Mouse (Mus musculus) thymus, postnatal 10 days (tissue): Measurements from ENCODE around the gene Btbd3.

ENCODE experiments used
- DNase-seq, 2 experiments: peaks; one replicate each; pipeline ENCODE4 v3.0.0; 2021; ENCODE audit warnings: low spot score in 2 of 2

Btbd3 gene

DNA sequence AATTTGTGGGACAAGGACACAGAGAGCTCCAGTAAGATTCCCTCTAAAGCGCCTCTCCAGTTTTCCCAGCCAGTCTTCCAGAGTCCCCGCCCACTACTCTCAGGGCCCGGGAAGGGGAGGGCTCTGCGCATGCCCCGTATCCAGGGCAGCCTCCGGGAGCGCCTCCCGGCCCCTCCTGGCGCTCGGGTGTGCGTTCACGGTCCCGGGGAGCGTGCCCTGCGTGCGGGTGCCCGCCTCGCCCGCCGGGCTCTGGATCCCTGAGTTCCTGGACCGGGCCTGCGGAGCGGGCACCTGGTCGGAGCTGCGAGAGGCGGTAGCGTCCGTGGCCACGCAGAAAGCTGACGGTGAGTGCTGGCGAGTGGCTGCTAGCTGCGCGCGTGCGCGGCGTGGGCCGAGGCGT is at the start of gene Btbd3:
TSS of gene Btbd3 (plus strand) at position 155 of the 400 bp plus-strand sequence.
- peak; percentile 28 to 38 for DNase-seq

DNA sequence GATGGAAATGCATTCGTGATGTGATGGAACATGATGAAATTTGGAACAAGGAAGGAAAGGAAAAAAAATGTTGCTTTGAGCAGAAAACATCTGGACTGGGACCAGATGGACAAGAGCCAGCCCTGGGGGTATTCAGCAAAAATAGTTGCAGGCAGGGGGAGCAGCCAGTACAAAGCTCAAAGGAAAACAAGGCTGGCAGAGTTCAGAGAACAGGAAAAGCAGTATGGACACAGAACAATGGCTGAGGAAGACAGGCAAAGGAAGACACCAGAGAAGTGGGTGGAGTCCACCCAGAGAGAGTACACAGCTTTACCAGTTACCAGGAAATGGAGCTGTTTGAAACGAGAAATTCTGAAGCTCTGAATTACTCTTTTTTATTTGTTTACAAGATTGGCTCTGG is 40.8 kb upstream of the Btbd3 start:
- DNase-seq = no peak

DNA sequence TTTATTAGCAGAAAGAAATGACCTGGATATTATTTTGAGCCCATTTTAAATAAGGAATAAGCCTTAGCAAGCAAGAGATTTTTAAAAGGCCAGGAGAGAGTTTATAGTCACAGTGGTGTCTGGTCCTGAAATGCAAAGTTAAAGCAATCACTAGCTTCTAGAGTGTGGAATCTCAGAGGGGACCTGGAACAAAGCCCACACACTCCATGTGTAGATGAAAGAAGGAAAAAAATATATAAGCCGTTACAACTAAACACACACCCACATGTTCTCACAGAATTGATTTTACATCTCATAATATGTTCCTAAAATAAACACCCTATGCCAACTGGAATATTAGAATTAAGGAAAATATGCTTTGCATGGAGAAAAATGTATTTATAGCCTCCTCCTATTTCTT is 36.1 kb upstream of the Btbd3 start:
- no peak for DNase-seq

DNA sequence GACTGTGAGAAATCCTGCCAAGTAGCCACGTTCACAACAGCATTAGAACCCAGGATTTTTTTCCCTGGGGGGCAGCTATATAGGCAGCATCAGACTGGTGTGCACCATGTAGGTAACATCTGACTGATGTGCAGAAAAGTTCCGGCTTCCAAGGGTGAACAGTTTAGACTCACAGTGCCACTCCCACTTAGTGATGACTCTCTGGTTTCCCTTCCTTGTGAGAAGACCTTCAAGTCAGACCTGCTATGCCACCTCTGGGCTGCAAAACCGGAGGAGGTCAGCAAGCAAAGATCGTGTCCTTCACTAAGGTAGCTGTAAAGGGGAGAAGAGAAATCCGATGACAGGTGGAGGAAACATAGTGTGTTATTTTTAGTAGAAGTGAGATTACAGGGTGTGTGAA is 24.1 kb upstream of the Btbd3 start:
- DNase-seq = no peak

DNA sequence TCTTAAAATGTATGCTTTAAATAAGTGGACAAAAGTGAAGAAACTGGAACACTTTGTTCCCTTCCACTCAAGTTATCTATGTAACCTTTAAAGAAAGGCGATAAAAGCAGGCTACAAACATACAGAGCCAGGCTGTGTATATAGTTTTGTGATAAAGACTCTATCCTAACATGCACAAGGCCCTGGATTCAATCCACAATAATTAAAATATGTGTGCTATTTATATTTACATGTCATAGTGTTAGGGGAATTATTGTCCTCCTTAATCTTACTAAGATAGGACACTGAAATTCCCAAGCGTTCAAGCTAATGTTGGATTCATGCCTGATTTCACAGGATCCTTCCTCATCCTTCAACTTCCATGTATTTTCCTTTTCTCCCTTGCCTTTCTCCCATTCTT is 20.2 kb upstream of the Btbd3 start:
- no peak for DNase-seq

DNA sequence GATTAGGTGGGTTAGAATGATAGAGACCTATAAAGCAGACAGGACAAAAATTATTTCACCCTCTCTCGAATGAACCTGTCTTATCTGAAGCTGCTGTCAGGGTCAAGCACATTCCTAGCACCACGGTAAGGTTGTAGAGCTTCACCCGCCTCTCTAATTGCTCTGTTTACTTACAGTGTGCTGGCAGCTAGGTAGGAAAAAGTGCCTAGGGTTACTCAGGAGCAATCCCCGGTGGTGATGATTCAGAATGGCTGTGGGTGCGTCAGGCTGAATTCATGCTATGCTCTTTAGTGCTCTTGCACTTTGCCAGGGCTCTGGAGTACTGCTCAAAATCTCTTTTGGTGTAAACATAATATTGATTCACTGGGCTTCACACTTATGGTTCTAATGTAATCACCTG is 13.9 kb upstream of the Btbd3 start:
- DNase-seq = no peak

DNA sequence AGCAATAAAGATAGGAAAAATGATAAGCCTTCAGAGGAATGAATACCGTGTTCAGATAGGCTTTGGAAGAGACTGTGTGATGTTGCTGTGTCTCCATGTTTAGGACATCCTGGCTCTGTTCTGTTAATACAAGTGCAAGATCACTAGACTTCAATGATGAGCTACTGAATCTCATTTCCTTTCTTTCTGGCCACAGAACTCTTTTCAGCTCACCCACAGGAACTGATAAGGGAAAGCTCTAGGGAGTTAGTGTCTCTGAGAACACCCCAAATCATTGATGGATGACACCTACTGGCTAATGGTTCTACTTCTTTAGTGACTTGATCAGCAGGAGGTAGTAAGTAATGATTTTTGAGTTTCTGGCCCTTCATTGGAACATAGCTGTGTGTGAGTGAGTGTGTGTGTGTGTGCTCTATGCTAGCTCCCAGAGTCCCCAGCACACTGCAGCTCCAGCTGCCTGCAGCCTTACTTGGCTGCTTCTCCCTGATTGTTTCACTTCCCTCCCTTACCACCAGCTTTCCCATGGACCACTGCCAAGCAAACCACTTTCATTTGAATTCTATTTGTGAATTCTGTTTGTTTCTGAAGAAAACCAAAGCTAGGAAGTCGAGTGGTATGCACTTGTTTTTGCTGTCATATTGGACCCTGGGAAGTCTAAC is 10.6 kb upstream of the Btbd3 start:
- no peak for DNase-seq

DNA sequence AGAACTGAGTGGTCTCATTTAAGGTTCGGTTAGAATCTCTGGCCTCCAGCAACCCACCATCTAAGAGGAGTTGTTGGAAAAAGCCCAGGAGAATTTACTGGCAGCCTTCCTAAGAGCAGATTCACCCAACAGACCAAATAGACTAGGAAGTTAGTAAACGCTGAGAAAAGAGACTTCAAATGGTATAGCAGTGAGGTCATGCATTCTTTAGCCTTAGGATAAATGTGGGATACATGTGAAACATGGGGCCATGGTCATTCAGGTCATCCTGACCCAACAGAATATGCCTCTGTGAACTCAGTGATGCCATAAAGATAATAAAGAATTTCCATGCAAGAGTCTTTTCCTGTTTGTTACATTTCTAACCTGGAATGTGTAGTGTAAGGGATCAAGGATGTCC is 8.4 kb upstream of the Btbd3 start:
- no peak for DNase-seq

DNA sequence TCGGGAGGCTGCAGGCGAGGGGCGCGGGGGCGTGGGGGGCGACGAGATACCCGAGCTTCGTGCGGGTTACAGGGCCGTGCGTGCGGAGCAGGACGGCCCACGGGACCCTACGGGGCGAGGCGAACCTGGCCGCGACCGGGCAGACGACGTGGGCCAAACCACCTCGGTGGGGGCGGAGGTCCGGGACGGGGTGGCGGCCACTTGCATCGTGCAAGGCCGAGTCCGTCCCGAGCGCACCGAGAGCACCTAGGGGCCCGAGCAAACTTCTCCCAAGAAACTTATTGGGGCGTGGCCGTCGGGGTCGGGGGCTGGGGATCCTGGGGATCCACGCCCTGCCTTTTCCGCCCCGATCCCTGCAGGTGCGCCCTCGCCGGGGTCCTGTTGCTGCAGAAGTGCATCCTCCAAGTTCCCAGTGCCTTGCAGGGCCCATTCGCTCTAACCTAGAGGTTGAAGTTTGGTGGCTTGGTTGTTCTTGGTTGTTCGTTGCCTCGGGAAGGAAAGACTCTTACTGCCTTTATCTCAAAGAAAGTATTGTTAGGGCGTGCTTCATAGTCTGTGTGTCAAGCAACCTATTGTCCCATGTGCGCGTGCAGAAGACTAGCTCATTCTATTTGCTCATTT is 596 bp downstream of the Btbd3 start:
- peak; percentile 25 to 35 for DNase-seq

DNA sequence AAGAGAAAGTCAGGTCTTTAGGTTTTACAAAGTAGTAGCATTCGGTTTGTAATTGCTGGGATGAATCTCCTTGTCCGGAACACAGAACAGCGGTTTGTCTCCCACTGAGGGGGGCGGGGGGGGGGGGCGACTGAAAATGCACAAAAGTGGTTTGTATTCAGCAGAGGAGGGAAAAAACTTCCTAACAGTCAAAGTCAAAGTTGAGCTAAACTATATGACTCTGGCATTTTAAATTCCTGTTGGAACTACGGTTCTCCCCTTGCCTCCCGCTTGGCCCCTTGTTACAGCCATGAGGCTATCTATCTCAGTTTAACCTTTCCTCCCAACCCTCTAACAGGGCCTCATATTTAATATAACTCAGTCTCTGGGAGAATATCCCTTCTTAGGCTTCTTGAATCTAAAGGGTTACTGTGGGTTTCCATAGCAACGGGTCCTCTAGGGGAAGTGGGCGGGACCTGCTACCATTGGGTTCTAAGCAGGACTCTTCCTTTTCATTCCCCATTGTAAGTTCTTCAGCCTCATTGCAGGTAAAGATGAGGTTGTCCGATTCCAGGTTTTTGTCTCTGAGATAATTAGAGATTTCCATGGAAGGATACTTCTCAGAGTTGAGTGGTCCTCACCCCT is 1.4 kb downstream of the Btbd3 start:
- DNase-seq = peak; percentile 32 to 72

DNA sequence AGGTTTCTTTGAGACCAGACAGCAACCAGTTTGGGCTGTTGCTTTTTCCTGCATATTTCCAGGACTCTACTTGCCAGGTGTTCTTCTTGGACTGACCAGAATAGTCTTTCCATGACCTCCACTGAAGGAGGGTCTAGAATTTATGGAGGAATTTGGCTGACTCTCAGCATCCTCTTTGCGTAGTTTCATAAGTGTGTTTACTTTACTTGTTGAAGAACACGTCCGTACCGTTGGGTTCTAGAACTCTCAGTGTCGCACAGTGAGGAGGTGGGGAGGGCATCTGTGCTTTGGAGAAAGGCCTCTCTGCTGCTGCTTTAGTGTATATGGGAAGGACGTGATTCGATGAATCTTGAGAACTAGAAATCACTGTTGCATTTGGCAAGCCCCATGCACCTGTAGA is 4.8 kb downstream of the Btbd3 start:
- DNase-seq = no peak

DNA sequence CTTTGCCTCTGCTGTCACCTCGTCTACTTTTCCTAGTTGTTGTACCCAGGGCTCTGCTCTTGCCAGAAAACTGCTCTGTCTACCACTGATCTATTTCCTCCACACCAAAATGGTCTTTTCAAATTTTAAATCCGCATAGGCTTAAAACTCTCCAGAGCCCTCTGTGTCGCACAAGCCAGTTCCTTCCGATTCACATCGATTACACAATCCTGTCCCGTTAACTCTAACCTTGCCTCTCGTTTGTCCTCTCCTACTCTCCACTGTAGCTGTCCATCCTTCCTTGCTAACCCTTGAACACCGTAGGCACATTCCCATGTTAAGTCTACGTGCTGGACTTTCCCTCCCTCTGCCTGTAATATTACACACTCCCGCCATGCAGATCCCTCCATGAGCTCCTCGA is 6.5 kb downstream of the Btbd3 start:
- DNase-seq = no peak

DNA sequence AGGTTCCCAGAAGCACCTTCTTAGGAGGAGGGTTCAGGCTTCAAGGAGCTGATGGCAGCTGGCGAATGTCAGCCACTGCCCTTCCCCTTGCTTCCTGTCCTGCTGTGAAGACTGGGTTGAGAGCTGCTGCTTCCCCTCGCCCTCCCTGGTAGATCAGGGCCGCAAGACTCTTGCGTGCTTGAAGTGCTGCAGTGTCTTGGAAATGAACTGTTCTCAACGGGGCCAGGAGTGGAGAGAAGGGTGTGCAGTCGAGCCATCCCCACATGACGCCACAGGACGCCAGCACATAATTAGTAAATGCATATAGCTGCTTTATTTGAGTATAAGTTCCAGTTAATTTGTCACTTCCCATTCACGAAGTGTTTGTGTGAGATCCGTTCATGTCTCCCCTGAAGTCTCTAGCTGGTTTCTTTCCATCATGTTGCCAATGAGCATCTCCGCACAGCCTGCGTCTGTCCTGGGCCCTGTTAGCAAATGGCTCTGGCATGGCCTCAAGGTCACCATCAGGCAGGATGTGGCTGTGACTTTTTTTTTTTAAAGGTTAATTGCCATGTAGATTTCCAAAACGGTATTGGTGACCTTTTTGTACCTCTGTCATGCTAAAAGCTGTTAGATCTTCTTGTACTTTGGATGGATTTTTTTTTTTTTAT is 9.1 kb downstream of the Btbd3 start:
- DNase-seq = peak; percentile 41 to 46

DNA sequence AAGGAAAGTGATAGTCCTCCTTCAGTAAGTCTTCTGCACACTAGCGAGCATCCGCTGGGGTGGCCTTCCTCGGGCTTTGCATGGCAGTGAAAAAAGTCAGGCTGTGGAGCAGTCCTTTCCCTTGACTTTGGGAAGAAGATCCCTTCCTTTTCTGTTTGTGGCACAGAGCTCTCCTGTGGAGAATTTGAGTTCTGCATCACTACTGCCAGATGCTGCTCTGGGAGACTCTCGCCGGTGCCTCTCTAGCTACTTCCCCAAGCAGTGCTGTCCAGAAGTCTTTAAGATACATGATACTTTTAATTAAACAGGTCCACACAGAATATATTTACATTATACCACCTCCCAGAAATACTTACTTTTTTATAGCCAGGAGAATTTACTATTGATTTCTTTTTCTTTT is 10.3 kb downstream of the Btbd3 start:
- DNase-seq = no peak

DNA sequence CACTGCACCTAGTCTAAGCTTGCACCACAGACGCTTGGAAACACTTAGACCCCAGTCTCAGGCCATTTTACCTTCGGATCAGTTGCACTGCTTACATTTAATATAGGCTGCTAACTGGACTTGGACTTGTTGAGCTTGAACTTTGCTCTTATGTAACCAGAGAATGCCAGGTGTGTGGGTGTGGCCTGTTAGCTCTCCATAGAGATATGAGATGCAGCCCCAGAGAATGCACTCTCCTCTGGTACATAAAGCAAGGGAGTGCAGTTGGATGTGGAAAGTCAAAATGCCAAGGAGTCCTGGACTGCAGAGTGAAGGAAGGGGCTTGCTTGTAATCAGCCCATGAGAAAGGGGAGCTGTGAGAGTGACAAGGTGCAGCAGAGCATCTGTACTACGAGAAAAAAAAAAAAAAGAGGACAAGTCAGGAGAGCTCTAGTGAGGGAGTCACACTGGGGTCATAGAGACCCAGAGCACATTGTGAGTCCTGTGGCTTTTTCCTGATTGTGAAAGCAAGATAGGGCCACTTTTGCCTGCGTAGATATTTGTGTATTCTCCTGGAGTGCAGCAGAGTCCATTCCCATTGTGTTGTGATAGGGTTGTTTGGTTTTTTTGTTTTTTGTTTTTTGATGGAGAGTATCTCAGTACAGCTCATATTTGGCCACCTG is 11.6 kb downstream of the Btbd3 start:
- no peak for DNase-seq

DNA sequence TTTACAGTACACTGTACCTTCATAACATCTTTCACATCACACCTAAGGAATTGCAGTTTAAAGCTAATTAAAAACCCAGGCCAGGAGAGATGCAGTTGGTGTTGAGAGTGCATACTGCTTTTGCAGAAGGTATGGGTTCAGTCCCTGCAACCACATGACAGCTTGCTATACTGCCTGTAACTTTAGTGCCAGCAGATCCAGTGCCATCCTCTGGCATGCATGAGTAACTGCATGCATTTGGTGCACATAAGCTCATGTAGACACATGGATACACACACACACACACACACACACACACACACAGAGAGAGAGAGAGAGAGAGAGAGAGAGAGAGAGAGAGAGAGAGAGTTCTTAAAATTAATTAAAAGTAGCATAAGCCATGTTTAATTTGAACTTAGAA is 13.0 kb downstream of the Btbd3 start:
- DNase-seq = no peak

DNA sequence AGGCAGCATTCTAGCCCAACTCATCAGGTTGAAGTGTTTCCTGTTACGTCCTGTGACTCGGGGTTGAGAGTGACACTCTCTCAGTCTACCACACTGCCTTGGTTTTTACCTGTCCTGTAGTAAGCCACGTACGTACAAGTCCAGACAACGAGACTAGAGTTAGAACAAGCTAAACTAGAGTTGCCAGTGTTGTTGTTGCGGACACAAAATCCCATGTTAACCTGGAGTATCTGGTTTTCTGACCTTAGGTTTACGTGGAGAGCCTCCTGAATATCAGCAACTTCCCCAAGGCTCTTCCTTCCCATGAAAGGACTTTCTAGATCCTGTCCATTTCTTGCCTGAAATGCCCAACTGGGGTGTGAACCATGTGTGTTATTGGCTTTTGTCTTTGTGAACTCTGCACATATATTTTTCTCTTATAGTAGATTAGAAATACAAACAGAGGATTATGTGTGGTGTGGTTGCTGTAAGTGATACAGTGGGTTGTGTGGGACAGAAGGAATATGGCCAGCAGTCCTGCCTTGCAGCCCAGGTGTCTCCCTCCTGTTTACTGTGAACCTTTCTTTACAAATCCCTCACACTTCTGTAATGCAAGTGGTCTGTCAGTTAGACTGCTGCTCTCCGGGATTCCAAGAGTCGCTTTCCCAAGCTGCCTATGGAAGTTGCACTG is 17.2 kb downstream of the Btbd3 start:
- DNase-seq = no peak

DNA sequence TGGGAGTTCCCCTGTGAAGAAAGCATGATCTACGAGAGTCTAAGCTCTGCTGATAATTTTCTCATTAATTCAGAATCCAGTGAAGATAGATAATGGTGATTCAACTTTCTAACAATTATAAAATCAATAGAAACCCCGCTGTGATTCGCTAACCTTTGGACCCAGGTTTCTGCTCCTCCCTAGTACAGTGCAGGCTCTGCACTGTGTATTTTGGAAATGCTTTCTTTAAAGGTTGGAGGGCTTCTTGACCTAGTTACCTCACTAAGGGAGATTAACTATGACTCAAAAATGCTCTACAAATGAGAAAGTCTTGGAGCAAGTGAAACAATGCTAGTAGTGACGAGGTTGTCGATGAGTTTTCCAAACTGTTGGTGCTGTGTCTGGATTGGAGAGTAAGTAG is 17.7 kb downstream of the Btbd3 start:
- no peak for DNase-seq

DNA sequence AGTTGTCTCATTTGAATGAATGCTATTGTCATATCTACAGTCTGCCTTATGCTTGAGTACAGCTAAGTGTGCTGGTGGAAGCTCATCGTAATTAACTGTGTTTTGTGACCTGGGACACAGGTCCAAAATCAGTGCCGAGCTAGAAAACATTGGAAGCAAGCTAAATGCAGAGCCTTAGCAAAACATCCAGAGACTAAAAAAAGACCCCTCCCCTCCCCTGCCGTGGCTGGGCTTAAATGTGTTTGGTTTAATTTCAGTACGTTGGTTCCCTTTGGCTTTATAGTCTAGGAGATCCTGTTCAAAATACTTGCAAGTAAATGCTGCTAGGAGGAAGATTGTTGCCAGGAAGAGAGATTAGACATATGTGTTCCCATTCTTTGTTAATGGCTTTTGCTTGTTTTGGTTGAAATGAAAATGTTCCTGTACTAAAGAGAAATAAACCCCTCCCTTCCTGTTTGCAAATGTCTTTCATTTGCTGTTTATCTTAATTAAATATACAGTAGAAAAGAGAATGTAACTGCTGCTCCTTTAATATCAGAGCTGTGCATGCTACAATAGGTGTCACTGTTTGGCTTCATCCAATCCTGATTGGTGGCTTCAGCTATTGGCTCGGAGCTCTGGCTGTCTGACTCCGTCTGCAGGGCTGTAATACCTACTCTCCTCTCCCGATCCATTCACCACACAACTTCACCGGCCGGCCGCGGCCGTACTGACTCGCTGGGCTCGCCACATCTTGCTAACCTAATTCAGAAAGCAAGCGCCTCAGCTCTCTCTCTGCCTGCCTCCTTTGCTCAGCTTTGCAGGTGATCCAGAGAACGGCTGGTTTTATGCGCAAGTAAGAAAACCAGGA is 21.7 kb downstream of the Btbd3 start:
- DNase-seq = no peak

DNA sequence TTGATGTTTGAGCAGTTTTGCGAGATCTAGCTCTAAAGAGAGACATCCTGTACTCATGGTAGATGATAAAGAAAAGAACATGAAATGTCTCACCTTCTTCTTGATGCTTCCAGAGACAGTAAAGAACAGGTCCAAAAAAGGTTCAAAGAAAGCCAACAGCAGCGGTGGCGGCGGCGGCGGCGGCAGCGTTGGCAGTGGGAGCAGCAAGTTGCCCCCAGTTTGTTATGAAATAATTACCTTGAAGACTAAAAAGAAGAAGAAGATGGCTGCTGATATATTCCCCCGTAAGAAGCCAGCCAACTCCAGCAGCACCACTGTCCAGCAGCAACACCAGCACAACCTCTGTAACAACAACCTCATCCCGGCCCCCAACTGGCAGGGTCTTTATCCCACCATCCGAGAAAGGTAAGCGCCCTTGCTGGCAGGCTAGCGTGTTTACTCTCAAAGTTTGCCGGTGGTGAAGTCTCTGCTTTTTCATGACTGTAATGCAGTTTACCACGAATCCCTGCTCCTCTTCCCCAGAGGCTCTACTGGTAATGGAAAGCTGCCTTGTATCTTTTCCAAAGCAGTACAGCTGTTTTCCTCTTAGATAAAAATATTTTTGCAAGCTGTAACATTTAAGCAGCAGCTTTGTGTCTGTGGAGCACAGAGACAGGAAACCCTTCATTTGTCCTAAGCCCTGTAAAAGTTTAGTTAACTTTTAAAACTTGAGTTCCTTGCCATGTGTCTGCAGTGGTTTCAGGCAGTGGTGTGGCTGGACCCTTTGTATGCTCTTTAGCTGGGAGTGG is 22.7 kb downstream of the Btbd3 start:
- DNase-seq = no peak
